Mouse (Mus musculus) lung, postnatal 14 days (tissue): Measurements from ENCODE around the gene Zfp609.
"Not testable (repeated sequence)": the region's sequence is repeated elsewhere in the genome, so short reads cannot be mapped to it uniquely, and the experiment has no call there.

Experiments used
- DNase-seq: peaks from one replicate; pipeline ENCODE4 v3.0.0; 2021

Zfp609 gene

GRCm38 (mm10) chr9:65667701-65668100 is 159.7 kb downstream of the Zfp609 start, which contains the start of gene Oaz2:
Oaz2 (plus strand) TSS chr9:65668001.
- DNase-seq: no peak

GRCm38 (mm10) chr9:65666042-65666441 is 161.3 kb downstream of the Zfp609 start:
- DNase-seq: peak; percentile 87

GRCm38 (mm10) chr9:65664163-65664562 is 163.2 kb downstream of the Zfp609 start:
- DNase-seq: peak; percentile 81

- DNase-seq: no peak
Observed at GRCm38 (mm10) chr9:65661493-65661892, 165.9 kb downstream of the Zfp609 start.

GRCm38 (mm10) chr9:65661029-65661428 is 166.3 kb downstream of the Zfp609 start:
- DNase-seq: no peak

- no peak for DNase-seq
Observed at GRCm38 (mm10) chr9:65657218-65657617, 170.1 kb downstream of the Zfp609 start.

- DNase-seq: no peak
Observed at GRCm38 (mm10) chr9:65655540-65655939, 171.8 kb downstream of the Zfp609 start.

- no peak for DNase-seq
Observed at GRCm38 (mm10) chr9:65654700-65655237, 172.6 kb downstream of the Zfp609 start.

- DNase-seq: no peak
Observed at GRCm38 (mm10) chr9:65653741-65654140, 173.6 kb downstream of the Zfp609 start.

- DNase-seq: not testable (repeated sequence)
Observed at GRCm38 (mm10) chr9:65651957-65652356, 175.4 kb downstream of the Zfp609 start.

- DNase-seq: peak; percentile 50
Observed at GRCm38 (mm10) chr9:65649997-65650396, 177.4 kb downstream of the Zfp609 start.

- no peak for DNase-seq
Observed at GRCm38 (mm10) chr9:65648730-65649129, 178.6 kb downstream of the Zfp609 start.

GRCm38 (mm10) chr9:65646782-65647181 is 180.6 kb downstream of the Zfp609 start:
- DNase-seq: no peak

GRCm38 (mm10) chr9:65645984-65646383 is 181.4 kb downstream of the Zfp609 start:
- DNase-seq: no peak

GRCm38 (mm10) chr9:65644960-65645359 is 182.4 kb downstream of the Zfp609 start:
- DNase-seq: no peak

- no peak for DNase-seq
Observed at GRCm38 (mm10) chr9:65642546-65642945, 184.8 kb downstream of the Zfp609 start.
